Mouse (Mus musculus): ENCODE data around the gene Ptgs1.

DNA sequence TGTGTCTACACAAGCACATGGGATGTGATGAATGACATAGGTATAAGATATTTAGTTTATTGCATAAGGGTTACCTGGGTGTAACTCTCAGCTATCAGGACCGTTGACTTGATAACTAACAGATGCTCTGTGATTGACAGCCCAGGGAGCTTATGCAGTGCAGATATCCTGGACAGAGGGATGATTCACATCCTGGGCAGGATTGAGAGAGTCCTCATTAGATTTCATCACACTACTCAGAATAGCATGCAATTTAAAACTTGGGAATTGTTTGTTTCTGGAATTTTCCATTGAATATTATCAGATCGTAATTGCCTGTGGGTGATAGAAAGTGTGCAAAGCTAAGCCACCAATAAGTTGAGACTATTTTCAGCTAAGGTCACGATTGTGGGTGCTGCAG is 17.7 kb downstream of the Ptgs1 start:
- no peak for TF ChIP-seq CTCF (IDR thresholded peaks at IDR 0.05; ENCODE audit: borderline replicate concordance, control insufficient read depth, extremely low read depth, insufficient read depth, low read length, poor library complexity)
- no peak for TF ChIP-seq POLR2A (IDR thresholded peaks at IDR 0.05; ENCODE audit: control insufficient read depth, extremely low read depth, insufficient read depth, low read length, poor library complexity)

All from thymus, adult 2 months (tissue).